Mouse (Mus musculus) cerebral cortex, adult 2 months (tissue): Measurements from ENCODE around the gene Nsun2.

Experiments used
- WGBS: fragments of 180-500 bp; shearing (Covaris S2); methylation state at CpG from one replicate; pipeline ENCODE4 v1.1.7; 2018; 5-methylcytosine and 5-hydroxymethylcytosine counted together

The Nsun2 gene

DNA sequence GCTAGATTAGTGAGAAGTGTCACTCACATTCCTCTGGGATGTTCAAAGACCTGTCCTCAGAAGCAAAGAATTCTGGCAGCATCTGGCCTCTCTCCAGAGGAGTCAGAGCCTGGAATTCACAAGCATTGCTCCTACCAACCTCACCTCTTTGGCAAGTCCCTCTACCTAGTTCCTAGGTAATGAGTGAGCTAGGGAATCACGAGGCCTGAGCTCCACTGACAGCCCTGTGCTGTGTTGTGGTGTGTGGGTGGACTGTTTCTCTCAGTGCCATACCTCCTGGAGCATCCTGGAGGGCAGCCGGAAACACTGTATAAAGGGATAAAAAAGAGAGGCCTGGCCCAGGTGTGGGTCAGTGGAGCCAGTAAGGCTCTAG lies 9.4 kb upstream of the Nsun2 start:
- WGBS, result 49% methylated on average over 2 of the region's 2 CpGs

DNA sequence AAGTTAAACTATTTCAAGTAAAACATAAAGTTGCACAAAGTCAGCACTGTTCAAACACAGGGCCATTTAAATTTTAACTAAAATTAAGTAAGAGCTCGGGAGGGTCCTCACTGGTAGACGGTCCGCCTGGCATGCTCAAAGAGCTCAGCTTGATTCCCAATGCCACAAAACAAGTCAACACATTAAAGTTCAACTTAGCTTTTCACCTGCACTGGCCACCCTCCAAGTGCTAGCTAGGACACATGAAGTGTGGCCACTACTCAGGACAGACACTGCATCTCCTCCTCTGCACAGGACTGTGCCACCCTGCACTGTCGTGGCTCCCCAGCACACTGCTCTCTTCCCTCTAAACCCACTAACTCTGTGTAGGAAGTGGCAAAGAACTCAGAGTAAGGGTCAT lies 7.7 kb upstream of the Nsun2 start:
- 51% methylated on average over 4 of the region's 4 CpGs for WGBS

DNA sequence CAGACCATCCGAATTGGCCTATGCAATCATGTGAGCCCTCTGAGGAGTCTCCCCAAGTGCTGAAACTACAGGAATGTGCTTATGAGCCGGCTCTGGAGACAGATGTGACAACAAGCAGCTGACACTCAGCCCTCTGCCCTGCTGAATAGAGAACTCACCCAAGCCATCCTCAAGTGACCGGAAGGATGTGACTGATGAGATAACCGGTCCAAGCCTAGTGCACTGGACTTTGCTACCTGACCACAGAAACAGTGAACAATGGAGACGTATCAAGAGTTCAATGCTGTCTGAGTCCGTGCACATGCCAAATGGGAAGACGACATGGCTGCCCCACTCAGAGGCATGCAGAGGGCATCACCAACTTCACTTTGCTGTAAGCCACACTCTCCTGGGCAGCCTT lies 5.0 kb upstream of the Nsun2 start:
- whole genome bisulfite sequencing, result 75% methylated on average over 7 of the region's 7 CpGs

DNA sequence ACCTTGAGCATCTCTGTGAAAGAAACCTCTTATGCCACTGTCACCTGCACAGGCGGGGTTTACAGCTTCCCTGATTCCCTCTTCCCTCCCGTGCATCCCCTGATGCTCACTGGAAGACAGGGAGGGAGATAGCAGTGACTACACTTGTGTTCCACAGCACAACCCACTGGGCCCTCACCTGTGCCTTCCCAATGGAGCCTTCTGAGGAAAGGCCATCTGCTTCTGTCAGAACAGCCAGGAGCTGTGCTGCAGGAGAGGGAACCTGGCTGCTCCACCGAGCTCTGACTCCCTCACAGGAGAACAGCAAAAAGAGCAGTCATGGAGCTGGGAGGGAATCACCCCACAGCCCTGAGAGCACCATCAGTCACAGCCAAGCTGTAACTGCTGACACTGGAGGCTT lies 3.4 kb upstream of the Nsun2 start:
- 51% methylated on average over 3 of the region's 3 CpGs for WGBS

DNA sequence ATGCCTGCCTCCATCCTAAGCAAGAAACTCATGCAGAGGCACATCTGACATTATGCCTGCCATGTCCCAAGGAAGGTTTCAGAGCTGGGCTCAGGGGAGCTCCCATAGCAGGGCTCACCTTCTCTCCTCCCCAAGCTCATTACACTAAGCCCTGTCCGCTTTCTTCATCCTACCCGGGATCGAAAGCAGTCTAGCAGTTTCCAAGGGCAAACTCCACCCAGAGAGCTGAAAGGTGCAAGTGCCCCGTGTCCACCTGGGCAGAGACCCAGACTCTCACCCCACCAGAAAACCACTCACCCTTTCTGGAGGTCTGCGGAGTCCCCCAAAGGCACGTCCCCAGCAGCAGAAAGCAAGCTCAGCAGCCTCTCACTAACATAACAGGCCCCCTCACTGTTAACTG lies 2.6 kb upstream of the Nsun2 start:
- WGBS, result 58% methylated on average over 6 of the region's 6 CpGs

DNA sequence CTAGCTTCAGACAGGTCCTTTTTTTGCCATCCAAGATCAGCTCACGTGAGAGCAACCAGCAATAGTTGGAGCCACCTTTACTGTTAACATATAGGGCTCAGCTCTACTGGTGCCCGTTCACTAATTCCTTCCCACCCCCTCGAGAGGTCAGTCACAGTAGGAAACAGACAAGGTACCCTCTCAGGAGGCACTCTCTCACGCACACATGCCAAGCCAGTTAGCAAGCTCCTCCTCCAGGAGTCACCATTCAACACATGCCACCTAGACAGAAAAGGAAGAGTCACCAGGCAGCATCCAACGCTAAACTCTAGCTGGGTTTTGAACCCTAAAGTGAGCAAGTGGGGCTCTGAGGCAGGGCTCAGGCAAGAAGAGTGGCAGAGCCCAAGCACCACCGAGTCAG lies 2.1 kb upstream of the Nsun2 start:
- 27% methylated on average over 6 of the region's 6 CpGs for WGBS

DNA sequence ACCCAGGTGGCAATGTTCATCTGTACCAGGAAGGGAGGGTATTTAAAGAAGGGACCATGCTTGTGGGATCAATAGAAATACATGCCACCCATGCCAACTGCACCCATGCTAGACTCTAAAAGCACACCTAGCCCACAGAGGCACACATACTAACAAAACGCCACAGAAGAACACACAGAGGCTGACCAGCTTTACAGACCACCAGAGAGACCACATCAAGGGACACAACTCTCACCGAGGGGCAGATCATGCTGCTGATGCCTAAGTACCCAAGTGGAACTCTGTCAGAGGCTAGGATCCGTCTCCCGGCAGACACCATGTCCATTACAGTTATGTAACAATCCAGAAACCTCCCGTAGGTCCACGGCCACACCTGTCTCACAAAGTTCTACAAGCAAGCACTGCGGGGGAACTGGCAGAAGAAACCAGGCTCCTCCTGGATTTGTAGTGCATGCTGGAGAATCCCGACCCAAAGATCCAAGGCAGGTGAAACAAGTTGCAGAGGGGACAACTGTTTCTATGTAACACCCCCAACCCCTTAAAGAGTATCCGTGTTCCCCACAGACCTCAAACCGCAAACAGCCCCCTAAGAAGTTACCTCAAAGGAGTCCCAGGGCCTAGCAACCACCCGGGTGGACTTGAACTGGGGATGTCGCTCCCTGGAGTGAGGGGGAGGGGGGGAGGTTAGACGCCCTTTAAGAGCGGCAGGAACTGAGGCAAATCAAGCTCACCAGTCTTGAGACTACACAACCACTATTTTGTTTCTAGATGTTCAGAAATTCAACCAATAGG lies 1.2 kb upstream of the Nsun2 start:
- WGBS, result 15% methylated on average over 14 of the region's 14 CpGs

DNA sequence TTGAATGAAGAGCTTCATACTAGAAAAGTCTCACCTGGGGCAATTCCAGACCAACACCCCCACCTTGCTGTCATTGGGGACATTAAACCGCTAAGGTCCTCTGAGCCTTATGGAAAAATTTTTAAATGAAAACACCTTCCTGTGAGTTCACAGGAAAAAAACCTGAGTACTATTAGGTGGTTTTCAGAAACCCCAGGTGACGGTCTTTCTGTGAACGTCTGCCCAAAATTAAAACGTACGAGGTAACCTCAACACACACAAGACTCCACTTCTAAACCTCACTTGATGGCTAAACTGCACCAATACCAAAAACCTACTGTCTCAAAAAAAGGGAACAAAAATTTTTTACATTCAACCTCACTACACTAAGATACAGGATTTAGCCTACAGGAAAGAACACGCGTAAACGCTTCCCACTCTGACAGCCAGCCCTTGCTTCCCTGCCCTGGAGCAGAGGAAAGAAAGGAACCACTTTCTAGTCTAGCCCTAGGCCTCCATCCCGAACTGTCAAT lies 597 bp upstream of the Nsun2 start:
- 5% methylated on average over 9 of the region's 9 CpGs for WGBS

DNA sequence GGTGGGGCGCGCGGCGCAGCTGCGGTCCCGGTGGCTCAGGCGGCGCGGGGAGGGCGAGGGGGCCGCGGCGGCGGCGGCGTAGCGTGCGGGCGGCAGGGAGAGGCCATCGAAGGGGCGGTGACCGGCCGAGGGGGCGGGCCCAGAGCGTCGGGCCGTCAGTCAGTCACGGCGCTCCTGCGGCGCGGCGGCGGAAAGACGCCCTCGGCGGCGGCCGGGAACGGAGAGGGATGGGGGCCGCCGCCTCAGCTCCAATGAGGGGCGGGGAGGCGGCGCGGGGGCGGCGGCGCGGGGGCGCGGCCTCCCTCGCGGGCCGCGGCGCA lies 748 bp downstream of the Nsun2 start, which contains the start of gene Tent4a:
TSS of gene Tent4a (minus strand) at position 284 of the 320 bp plus-strand sequence.
- WGBS, result 7% methylated on average over 7 of the region's 57 CpGs

DNA sequence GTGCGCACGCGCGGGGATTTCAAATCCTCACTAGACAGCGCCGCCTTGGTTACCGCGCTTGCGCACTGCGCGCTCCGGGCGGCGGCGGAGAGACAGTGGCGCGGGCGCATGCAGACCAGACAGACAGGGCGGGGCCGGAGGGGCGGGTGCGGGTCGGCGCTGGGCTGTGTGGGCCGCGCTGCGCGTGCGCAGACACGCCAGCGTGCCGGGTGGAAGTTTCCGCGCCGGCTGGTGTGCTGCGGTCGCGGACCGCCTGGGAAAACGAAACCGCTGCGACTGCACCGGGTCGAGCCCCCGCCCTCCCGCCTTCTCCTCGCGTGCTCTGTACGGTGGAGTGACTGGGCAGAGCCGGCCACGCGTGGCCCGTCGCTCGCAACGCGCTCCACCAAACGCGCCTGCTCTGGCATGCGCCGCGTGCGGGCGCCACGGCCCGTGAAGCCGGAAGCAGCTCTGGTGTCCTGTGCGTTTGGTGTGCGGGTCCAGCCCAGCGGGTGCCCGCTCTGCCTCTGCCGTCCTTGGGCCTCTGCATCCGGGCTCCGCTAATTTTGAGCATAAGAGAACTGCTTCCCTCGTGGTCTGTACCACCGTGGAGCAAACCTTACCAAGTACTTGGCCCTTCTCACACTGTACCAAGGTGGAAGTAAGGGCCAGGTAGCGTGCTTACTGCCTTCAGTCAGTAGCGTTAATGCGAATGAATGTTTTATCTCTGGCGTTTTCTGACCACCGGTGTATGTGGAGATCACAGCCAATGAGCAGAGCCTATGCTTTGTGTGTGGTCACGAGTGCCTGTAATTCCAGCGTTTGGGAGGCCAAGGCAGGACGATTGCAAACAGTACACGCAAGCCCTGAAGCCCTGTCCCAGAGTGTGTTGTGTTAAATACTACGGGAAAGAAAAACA lies 1.4 kb downstream of the Nsun2 start:
- WGBS, result under 1% methylated on average over 73 of the region's 86 CpGs

DNA sequence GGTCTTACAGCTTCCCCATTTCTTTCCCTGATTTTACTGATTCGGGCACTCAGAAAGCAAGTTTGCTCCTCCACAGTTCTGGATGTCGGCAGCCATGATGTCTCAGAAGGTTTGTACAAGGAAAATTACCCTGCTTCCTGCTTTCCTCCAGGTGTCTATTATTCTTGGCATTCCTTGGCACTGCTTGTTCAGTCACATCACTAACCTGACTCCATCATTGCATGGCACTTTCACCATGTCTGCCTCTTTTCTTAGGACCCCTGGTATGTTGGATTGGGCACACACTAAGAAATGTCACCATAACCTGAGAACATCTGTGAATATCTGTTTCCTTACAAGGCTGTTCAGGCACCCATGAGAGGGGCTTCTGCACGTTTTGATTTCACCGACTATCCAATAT lies 2.5 kb downstream of the Nsun2 start:
- WGBS, result 62% methylated on average over 4 of the region's 4 CpGs

DNA sequence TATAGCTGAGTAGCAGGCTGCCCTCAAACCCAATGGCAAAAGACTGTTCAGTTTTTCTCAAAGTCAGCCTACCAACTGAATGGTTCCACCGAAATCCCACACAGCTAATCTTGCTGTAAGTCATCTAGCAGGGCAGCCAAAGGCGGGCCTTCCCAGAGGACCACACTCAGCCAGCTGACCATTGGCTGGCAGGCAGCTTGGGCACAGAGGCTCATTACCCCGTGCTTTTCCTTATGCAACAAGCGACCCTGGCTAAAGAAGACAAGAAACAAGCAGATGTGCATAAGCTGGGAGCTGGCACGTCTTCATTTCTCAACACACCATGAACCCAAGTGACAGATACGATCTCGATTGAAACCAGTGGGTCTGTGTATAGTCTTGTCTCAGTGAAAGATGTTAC lies 3.8 kb downstream of the Nsun2 start:
- 78% methylated on average over 7 of the region's 7 CpGs for WGBS

DNA sequence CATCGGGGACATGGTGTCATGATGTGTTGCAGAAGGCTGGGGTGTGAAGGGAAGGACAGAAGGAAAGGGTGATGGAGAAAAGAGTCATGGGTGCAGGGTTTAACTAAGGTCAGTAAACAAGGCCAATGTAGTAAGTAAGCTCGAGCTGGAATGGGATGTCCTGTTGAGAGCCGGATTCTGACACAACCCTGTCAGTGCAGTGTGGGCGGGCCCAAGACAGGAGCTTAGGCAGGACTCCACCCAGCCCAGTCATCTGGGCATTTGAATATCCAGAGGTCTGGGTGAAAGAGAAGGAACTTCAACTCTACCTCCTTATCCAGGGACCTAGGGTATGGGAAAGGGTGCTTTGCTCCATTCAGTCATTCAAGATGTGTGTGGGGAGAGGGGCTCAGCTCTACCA lies 4.8 kb downstream of the Nsun2 start:
- 41% methylated on average over 4 of the region's 4 CpGs for WGBS

DNA sequence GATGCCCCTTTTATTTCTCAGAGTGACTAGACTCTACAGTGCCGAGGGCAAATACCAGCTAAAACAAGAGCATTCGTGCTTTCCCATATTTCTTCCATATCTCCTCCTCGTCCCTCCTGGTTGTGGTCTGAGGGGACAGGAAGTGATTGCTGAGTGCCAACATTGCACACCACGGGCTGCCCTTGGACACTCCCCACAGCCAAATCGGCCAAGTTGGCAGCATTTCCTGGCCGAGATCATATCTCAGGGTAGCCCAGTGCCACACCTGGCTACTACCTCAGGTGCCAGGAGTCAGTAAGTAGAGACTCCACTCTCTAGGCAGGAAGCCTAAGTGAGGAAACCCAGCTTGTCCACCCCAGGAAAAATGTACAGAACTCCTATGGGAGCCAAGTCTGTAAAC lies 7.7 kb downstream of the Nsun2 start:
- WGBS, result 66% methylated on average over 6 of the region's 6 CpGs

DNA sequence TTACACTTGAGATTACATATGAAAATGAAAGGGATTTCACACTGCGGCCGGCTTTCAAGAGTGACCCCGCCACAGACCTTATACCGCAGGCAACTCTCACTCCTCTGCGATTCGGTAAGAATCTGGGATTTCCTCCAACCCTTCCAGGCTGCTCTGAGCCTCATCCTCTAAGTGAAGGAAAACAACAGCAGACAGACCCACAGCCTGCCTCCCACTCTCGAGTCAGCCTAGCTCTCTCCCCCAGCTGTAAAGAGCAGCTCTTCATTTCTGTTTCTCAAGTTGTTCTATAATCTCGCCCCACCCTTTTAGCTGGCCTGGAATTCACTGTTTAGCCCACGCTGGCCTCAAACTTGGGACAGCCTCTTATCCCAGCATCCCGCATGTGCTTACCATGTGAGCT lies 8.2 kb downstream of the Nsun2 start:
- 39% methylated on average over 10 of the region's 10 CpGs for WGBS

DNA sequence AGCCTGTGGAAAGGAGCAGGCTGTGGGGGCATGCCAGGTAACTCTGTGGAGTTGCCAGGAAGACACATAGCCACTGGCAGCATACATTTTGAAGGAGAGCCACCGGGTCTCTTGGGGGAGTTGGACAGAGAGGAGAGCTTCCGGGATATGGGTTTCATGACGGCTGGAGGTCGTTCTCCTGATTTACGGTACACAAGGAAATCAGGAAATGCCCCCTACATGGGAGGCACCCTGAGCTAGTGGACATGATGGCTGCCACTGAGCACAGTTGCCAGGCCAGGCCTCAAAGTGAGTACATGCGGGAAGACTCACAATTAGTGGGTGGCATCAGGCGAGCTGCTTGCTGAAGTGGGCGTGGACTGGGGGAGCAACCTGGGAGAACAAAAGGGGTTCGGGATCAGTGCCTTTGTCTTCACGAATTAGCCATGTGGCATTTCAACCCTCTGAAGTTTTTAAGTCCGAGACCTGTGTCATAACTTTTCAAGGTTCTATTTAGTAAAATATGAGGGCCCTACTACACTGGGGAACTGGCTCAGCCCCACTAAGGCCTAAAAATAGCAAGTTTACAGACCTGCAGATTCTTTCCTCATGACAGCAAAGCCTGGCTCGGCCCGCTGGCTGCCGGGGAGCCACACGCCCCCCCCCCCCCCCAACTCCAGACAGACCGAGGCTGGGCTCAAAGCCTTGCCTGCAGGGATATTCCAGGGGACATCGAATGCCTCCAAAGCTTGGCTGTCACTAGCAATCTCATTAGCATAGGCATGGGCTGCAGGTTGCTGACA lies 9.2 kb downstream of the Nsun2 start:
- 50% methylated on average over 17 of the region's 17 CpGs for WGBS

DNA sequence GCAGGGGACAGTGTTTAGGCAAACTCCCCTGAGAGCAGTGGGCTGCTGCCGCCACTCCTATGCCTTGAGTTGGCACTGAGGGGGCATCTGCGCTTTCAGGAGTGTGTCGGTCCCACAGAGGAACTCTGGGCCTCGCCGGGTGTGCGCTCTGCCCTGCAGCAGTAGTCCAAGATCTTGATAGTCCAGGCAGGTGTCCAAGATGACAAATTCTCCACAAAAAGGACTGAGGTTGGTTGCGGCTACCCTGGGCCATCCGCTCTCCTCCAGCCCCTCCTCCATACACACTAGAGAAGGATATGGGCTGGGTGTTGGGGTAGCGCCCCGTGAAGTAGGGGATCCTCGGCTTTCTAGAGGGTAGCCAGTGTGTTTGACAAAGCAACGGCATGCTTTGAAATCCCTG lies 10.0 kb downstream of the Nsun2 start:
- WGBS, result 65% methylated on average over 12 of the region's 12 CpGs

DNA sequence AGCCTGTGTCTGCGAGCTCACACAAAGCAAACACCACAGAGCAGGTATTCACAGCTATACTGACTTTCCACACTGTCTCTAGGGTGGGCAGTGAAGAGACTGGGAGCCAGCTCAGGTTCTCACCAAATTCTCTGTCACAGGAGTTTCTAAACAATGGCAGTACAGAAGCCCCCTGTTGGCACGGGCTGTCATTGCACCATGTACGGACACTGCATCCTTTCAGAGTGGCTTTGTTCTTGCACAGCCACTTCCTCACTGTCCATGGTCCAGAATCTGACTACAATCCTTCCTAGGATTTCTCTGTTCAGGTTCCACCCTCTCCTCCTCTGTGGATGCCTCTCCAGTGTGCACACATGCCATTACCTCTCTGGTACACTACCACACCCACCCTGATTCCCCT lies 11.5 kb downstream of the Nsun2 start:
- 46% methylated on average over 3 of the region's 3 CpGs for WGBS

DNA sequence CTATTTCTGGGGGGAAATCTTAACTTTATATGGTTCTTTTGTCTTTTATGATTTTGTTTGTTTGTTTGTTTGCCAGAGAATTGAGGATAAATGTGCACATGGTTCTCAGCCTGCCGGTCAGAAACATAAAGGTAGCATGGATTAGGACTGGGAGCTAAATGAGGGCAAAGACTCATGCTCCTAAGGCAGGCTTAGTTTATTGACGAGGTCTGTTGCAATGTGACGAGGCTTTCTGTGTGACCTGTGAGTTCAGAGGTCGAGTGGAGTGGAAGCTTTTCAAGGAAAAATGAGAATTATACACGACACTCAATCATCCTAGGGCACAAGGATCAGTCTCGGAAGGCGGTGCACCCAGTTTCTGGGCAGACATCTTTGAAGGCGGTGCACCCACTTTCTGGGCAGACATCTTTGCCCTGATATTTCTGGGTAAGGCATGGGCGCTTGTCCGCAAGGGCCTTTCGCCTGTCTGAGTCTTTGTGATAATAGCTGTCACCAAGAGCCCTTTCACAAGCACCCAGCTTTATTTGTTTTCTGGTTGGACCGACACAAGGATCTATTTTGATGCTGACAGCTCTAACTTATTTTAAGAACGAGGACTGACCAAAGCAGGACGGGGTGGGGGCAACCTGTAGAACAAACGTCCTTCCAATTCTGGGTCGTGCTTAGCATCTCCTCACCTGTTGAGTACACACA lies 14.1 kb downstream of the Nsun2 start:
- 79% methylated on average over 16 of the region's 16 CpGs for WGBS

DNA sequence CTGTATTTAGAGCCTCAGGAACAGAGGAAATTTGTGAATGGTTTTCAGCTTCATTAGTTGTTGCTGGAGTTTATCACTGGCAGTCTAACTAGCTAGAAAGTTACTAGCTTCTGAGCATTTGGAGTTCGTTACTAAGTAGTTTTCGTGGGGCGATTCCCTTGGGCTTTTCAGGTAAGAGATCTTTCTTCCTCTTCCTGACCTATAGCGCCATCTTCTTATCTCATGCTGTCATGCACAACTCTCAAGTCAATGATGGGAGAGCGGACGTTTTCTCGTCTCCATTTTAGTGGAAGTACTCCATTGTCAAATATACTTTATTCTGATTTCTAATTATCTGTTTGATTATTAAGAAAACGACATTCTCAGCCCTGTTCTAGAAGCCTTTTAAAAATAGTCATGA lies 16.4 kb downstream of the Nsun2 start:
- WGBS, result 58% methylated on average over 8 of the region's 8 CpGs

DNA sequence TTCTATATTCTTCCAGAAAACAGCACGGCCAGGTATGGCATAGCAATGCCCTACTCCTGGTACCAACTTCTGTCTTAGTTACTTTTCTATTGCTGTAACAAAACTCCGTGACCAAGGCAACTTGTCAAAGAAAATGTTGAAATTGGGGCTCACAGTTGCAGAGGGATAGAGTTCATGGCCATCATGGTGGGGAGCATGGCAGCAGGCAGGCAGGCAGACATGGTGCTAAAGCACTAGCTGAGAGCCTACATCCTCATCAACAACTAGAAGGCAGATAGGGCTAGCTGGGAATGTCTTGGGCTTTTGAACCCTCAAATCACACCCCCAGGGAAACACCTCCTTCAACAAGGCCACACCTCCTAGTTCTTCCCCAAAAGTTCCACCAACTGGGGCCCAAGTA lies 17.3 kb downstream of the Nsun2 start:
- WGBS, result 95% methylated on average over 2 of the region's 2 CpGs

DNA sequence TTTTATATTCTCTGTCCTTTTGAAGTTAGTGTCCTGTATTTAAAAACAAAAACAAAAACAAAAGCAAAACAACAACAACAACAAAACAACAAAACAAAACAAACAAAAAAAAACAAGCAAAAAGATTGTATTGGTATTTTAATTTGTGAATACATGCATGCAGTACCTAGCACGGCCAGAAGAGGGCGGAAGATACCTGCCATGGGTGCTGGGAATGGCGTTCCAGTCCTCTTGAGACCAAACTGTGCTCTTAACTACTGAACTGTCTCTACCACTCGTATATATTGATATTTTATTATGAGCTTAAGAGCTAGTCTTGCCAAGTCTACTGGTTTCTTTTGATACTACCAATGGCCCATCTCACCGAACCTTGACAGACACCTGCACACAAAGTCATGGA lies 19.5 kb downstream of the Nsun2 start:
- 19% methylated on average over 5 of the region's 5 CpGs for WGBS
